Mouse (Mus musculus): ENCODE results near the gene Cspg5. TPM values are rescaled to one million over a fixed set of nuclear protein-coding genes. Genes with fewer than 3 reads are reported as not detected.

The Cspg5 gene
- polyA plus RNA-seq, 1 experiment = 124 TPM

DNA sequence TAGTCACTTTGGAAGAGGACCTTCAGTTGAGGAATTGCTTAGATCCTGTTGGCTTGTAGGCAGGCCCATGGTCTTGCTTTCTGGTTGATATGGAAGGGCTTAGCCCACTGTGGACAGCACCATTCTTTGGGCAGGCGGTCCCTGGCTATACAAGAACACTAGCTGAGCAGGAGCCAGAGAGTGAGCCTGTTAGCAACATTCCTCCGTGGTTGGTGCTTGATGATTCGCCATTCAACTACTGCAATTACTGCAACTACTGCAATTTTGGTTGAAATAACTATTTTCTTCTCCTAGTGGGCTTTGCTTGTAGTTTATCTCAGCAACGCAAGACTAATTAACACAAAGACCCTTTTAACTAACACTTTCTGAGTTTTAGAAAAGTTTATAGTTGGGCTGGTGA lies 17.4 kb upstream of the Cspg5 start:
- DNase-seq = no peak
- H3K4me1 ChIP-seq (ENCODE audit: control insufficient read depth, insufficient read depth, low read length) = peaks cover 17% of the 10 kb centered on the region
- TF ChIP-seq POLR2A (IDR thresholded peaks at IDR 0.05; ENCODE audit: borderline replicate concordance, insufficient read depth, low read length) = no peak
- no peak for TF ChIP-seq CTCF (IDR thresholded peaks at IDR 0.05; ENCODE audit: borderline replicate concordance, insufficient read depth, low read depth, low read length)
- no peak overlapping the region for H3K27ac ChIP-seq (ENCODE audit: insufficient read depth, low read length)
- no peak overlapping the region for H3K4me3 ChIP-seq (replicated peaks; ENCODE audit: insufficient read depth, low read depth, low read length)
- WGBS = 93% methylated on average over 4 of the region's 4 CpGs
- no peaks in the 10 kb centered on the region for H3K27me3 ChIP-seq (ENCODE audit: control insufficient read depth, insufficient read depth, low read length)

DNA sequence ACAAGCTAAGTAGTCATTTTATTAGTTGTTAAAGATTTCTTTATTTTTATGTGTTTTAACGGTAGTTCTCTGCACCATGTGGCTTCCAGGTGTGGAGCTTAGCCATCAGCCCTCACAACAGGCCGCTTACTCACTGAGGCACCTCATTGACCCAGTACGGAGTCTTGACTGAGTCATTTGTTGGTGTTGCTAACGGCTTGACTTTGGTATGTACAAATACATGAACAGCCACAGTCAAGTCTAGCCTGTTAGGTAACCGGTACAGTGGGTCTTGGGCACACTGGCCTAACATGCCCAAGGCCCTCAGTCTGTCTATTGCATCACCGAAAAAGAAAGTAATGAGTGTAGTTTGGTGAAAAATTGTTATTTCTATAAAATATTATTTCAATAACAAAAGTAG lies 14.9 kb upstream of the Cspg5 start:
- DNase-seq = no peak
- peaks cover 17% of the 10 kb centered on the region for H3K4me1 ChIP-seq (ENCODE audit: control insufficient read depth, insufficient read depth, low read length)
- H3K4me3 ChIP-seq (replicated peaks; ENCODE audit: insufficient read depth, low read depth, low read length) = no peak overlapping the region
- 0 out of 2 replicates have a peak overlapping the region, but pooled peaks have one; percentile 36 for H3K27ac ChIP-seq (ENCODE audit: insufficient read depth, low read length)
- no peaks in the 10 kb centered on the region for H3K27me3 ChIP-seq (ENCODE audit: control insufficient read depth, insufficient read depth, low read length)
- TF ChIP-seq CTCF (IDR thresholded peaks at IDR 0.05; ENCODE audit: borderline replicate concordance, insufficient read depth, low read depth, low read length) (no peak), POLR2A (IDR thresholded peaks at IDR 0.05; ENCODE audit: borderline replicate concordance, insufficient read depth, low read length) (no peak)
- WGBS = 93% methylated on average over 6 of the region's 6 CpGs

DNA sequence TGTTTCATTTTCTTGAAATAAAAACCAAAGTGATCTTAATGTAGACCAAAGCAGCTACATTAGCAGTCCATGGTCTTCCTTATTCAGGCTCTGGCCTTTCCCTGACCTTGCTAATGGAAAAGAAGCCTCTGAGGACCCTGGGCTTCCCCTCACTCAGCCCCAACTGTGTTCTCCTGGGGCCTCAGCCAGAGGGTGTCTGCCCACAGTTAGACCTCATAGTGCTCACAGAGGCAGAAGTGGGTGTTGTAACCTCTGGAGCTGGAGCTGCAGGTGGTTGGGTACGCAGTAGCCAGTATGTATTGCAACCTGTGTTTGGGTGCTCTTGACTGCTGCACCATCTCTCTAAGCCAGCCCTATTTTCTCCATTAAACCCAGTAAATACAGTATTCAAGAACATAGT lies 14.5 kb upstream of the Cspg5 start:
- DNase-seq = no peak
- Histone ChIP-seq H3K4me1 (ENCODE audit: control insufficient read depth, insufficient read depth, low read length) (peaks cover 17% of the 10 kb centered on the region), H3K27me3 (ENCODE audit: control insufficient read depth, insufficient read depth, low read length) (no peaks in the 10 kb centered on the region), H3K27ac (ENCODE audit: insufficient read depth, low read length) (peak overlapping the region; percentile 96), H3K4me3 (replicated peaks; ENCODE audit: insufficient read depth, low read depth, low read length) (no peak overlapping the region)
- WGBS = 100% methylated on average over 1 of the region's 1 CpGs
- no peak for TF ChIP-seq CTCF (IDR thresholded peaks at IDR 0.05; ENCODE audit: borderline replicate concordance, insufficient read depth, low read depth, low read length)
- no peak for TF ChIP-seq POLR2A (IDR thresholded peaks at IDR 0.05; ENCODE audit: borderline replicate concordance, insufficient read depth, low read length)

DNA sequence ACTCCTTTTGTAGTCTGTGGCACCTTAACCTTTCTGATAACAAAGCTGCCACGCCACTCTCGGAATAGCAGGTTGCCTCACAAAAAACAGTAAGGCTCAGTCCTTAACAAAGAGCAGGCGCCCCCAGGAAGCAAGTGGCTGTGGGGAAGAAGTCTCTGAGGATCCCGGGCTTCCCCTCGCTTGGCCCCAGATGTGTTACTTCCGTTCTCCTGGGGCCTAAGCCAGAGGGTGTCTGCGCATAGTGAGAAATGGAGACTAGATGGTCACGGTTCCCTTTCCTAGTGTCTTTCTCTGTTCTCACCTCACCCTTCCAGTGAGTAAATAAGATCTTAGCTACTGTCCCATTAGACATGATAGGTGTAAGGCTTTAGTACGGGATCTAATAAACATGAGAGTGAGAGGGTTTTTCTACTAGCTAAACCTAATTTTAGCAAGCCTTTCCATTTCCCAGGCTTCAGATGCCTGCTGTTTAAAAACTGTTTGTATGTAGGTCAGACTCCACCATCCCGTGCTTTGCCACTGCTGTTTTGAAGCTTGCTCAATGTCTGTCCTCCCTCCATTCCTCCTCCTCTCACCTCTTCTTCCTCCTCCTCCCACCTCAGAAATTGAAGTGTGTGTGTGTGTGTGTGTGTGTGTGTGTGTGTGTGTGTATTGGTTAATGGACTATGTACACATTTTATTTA lies 13.9 kb upstream of the Cspg5 start:
- Histone ChIP-seq H3K27me3 (ENCODE audit: control insufficient read depth, insufficient read depth, low read length) (no peaks in the 10 kb centered on the region), H3K4me3 (replicated peaks; ENCODE audit: insufficient read depth, low read depth, low read length) (no peak overlapping the region), H3K27ac (ENCODE audit: insufficient read depth, low read length) (peak overlapping the region; percentile 96), H3K4me1 (ENCODE audit: control insufficient read depth, insufficient read depth, low read length) (peaks cover 17% of the 10 kb centered on the region)
- WGBS = 37% methylated on average over 10 of the region's 10 CpGs
- TF ChIP-seq POLR2A (IDR thresholded peaks at IDR 0.05; ENCODE audit: borderline replicate concordance, insufficient read depth, low read length) (no peak), CTCF (IDR thresholded peaks at IDR 0.05; ENCODE audit: borderline replicate concordance, insufficient read depth, low read depth, low read length) (no peak)
- DNase-seq = peak; percentile 45 to 59

DNA sequence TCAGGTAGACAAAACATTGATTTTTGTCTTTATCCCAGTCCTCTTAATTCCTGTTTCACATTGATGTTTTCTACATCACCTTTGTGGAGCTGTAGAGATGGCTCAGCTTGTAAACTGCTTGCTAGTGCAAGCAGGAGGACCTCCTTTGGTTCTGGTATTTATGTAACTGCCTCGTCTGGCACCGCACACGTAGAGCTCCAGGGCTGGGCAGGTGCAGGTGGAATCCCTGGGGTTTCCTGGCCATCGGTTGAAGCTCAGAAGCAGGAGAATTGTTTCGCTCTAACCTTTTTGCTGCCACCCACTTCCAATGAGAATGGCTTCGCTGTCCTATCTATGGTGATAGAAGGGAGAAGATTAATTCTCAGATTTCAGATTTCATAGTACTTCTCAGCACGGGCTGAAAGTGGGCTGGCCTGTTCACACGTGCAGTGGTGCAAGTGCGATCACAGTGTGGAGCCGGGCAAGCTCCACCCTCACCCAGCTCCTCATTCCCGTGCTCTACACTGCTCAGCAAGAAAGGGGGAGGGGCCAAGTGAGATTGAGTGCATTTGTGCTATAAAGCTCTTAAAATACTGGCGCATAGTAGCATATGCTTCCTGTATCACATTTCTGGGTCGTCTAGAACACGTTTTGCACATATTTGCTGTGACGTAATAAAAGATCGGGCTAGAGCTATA lies 13.1 kb upstream of the Cspg5 start:
- H3K27ac ChIP-seq (ENCODE audit: insufficient read depth, low read length) = peak overlapping the region; percentile 87

DNA sequence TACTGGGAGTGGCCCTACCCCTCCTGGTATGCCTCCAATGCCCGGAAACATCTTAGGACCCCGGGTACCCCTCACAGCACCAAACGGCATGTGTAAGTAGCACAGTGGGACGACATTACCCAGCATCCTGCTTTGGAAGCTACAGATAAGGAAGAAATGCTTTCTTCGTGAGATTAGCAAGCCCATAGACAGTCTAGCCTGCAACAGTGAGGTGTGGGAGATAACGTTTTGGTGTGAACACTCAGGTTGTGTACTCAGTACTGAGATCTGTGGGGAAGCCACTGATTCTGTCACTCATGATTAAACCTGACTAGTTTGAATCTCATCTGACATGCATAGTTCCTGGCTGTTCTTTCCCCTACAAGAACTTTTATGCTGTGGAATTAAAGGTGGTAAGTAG lies 8.6 kb upstream of the Cspg5 start:
- H3K4me1 ChIP-seq (ENCODE audit: control insufficient read depth, insufficient read depth, low read length) = peaks cover 8% of the 10 kb centered on the region; the same call in 1 of the 2 replicates
- H3K4me3 ChIP-seq (replicated peaks; ENCODE audit: insufficient read depth, low read depth, low read length) = no peak overlapping the region
- no peak overlapping the region for H3K27ac ChIP-seq (ENCODE audit: insufficient read depth, low read length)
- no peaks in the 10 kb centered on the region for H3K27me3 ChIP-seq (ENCODE audit: control insufficient read depth, insufficient read depth, low read length)
- TF ChIP-seq POLR2A (IDR thresholded peaks at IDR 0.05; ENCODE audit: borderline replicate concordance, insufficient read depth, low read length) = no peak
- TF ChIP-seq CTCF (IDR thresholded peaks at IDR 0.05; ENCODE audit: borderline replicate concordance, insufficient read depth, low read depth, low read length) = no peak
- WGBS = 96% methylated on average over 6 of the region's 6 CpGs
- no peak for DNase-seq

More for the DNA sequence above, 13.1 kb upstream of the Cspg5 start:
- TF ChIP-seq CTCF (IDR thresholded peaks at IDR 0.05; ENCODE audit: borderline replicate concordance, insufficient read depth, low read depth, low read length) = no peak
- peak; percentile 51; the same call in 1 of the 2 replicates for TF ChIP-seq POLR2A (IDR thresholded peaks at IDR 0.05; ENCODE audit: borderline replicate concordance, insufficient read depth, low read length)
- peak overlapping the region; percentile 21 for H3K4me3 ChIP-seq (replicated peaks; ENCODE audit: insufficient read depth, low read depth, low read length)
- H3K27me3 ChIP-seq (ENCODE audit: control insufficient read depth, insufficient read depth, low read length) = no peaks in the 10 kb centered on the region
- 16% methylated on average over 16 of the region's 16 CpGs for WGBS
- peaks cover 17% of the 10 kb centered on the region for H3K4me1 ChIP-seq (ENCODE audit: control insufficient read depth, insufficient read depth, low read length)
- peak; percentile 85 to 93 for DNase-seq

DNA sequence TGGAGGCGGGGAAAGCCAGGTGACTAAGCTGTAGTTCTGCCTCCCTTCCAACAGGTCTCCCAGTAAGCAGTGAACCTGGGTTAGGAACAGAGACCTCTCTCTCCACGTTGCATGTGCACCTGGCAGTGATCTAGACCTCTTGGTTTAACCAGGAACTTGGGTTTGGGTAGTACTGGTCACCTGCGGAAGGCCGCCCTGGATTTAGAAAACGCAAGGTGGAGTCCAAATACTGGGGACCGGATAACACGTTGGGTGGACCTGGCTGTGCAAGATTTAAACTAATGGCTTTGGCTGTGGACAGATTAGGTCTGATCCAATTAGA lies 945 bp downstream of the Cspg5 start:
- WGBS = 14% methylated on average over 7 of the region's 7 CpGs
- TF ChIP-seq POLR2A (IDR thresholded peaks at IDR 0.05; ENCODE audit: borderline replicate concordance, insufficient read depth, low read length) (no peak), CTCF (IDR thresholded peaks at IDR 0.05; ENCODE audit: borderline replicate concordance, insufficient read depth, low read depth, low read length) (no peak)
- H3K4me3 ChIP-seq (replicated peaks; ENCODE audit: insufficient read depth, low read depth, low read length) = peak overlapping the region; percentile 86

More for the DNA sequence above, 945 bp downstream of the Cspg5 start:
- peak overlapping the region; percentile 95 for H3K27ac ChIP-seq (ENCODE audit: insufficient read depth, low read length)
- H3K4me1 ChIP-seq (ENCODE audit: control insufficient read depth, insufficient read depth, low read length) = peaks cover 8% of the 10 kb centered on the region
- DNase-seq = no peak
- H3K27me3 ChIP-seq (ENCODE audit: control insufficient read depth, insufficient read depth, low read length) = no peaks in the 10 kb centered on the region
